Mouse (Mus musculus) kidney, adult 2 months (tissue): ENCODE data around the gene Ern1. TPM values are rescaled to one million over a fixed set of nuclear protein-coding genes. Genes with fewer than 3 reads are reported as not detected.
A peak's percentile ranks its signal among the peaks of the same experiment; 100 is the strongest.
"Not testable (repeated sequence)": the region's sequence is repeated elsewhere in the genome, so short reads cannot be mapped to it uniquely, and the experiment has no call there.

Source experiments
- DNase-seq: peaks from one replicate; pipeline ENCODE4 v3.0.0; 2021
- H3K27ac ChIP-seq: fragments of 200-500 bp; 2 replicates; pipeline ENCODE4 v1.5.1; 2012; ENCODE audit warnings: low read depth, low read length, control low read depth, inconsistent platforms; ENCODE audit not compliant: insufficient read depth
- H3K27me3 ChIP-seq: fragments of 200-500 bp; replicated peaks from 2 replicates; pipeline ENCODE4 v1.6.1; 2012; ENCODE audit warnings: mild to moderate bottlenecking, moderate library complexity, low read length, inconsistent platforms; ENCODE audit not compliant: control insufficient read depth, insufficient read depth
- H3K36me3 ChIP-seq: fragments of 200-500 bp; 2 replicates; pipeline ENCODE4 v1.6.1; 2012; ENCODE audit warnings: mild to moderate bottlenecking, moderate library complexity, low read length, inconsistent platforms; ENCODE audit not compliant: control insufficient read depth, insufficient read depth
- H3K4me1 ChIP-seq: fragments of 200-500 bp; 2 replicates; pipeline ENCODE4 v1.6.1; 2011; ENCODE audit warnings: low read length; ENCODE audit not compliant: control insufficient read depth, insufficient read depth
- H3K4me3 ChIP-seq: fragments of 200-500 bp; 2 replicates; pipeline ENCODE4 v1.5.1; 2011; ENCODE audit warnings: mild to moderate bottlenecking, low read depth, low read length, control low read depth; ENCODE audit not compliant: insufficient read depth
- CTCF ChIP-seq: fragments of 200-500 bp; conservative IDR thresholded peaks from 2 replicates; pipeline ENCODE4 v1.5.1; 2011; ENCODE audit warnings: low read depth, mild to moderate bottlenecking, control low read depth, low read length, moderate library complexity, mixed read lengths; ENCODE audit not compliant: insufficient read depth, insufficient read length
- POLR2A ChIP-seq: fragments of 200-500 bp; IDR thresholded peaks from one replicate; pipeline ENCODE4 v1.6.1; 2011; ENCODE audit warnings: low read depth, low read length, control low read depth
- WGBS: fragments of 180-500 bp; shearing (Covaris S2); methylation state at CpG from one replicate; pipeline ENCODE4 v1.1.7; 2018; 5-methylcytosine and 5-hydroxymethylcytosine counted together
- polyA plus RNA-seq: library from polyadenylated mRNA; depleted of rRNA; stranded (reverse); fragments of >200 nt; gene quantifications from 2 replicates; pipeline ENCODE4 v1.2.3, GENCODE M21; 2012

Ern1 gene
- polyA plus RNA-seq, 1 experiment = 12.6 TPM

DNA sequence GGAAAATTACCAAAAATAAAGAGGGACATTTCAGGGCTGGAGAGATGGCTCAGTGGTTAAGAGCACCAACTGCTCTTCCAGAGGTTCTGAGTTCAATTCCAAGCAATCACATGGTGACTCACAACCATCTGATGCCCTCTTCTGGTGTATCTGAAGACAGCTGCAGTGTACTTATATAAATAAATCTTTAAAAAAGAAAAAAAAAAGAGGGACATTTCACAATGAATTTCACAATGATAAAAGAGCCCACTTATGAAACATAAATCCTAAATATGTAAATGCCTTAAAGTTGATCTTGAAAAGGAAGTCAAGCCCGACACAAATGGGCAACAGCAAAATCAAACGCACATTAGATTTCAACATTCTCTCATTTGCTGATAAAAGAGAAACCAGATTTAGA lies 10.3 kb upstream of the Ern1 start:
- no peaks in the 10 kb centered on the region; the same call in 1 of the 2 replicates for H3K4me1 ChIP-seq
- H3K4me3 ChIP-seq = no peak overlapping the region
- H3K27me3 ChIP-seq = no peaks in the 10 kb centered on the region
- no peak for DNase-seq
- no peak overlapping the region for H3K27ac ChIP-seq
- H3K36me3 ChIP-seq = no peaks in the 10 kb centered on the region
- WGBS = 82% methylated on average over 2 of the region's 2 CpGs
- TF ChIP-seq POLR2A (no peak), CTCF (no peak)

DNA sequence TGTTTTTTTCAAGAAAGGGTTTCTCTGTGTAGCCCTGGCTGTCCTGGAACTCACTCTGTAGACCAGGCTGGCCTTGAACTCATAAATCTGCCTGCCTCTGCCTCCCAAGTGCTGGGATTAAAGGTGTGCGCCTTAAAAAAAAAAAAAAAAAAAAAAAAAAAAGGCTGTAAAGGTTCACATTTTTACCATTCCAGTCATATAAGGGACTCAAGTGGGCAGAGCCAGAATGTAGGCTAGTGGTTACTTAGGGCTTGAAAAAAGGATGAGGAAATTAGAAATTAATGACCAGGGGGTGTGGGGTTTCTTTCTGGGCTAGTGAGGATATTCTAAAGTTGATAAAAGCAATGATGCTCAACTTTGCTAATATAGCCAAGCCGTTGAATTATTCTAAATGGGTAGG lies 9.4 kb upstream of the Ern1 start:
- H3K27ac ChIP-seq, DNase-seq, H3K4me1 ChIP-seq, H3K36me3 ChIP-seq, H3K27me3 ChIP-seq, H3K4me3 ChIP-seq: not testable (repeated sequence)
- WGBS = 92% methylated on average over 2 of the region's 2 CpGs

GRCm38 (mm10) chr11:106492984-106493669 lies 5.5 kb upstream of the Ern1 start:
- no peaks in the 10 kb centered on the region for H3K27me3 ChIP-seq
- H3K27ac ChIP-seq = no peak overlapping the region
- TF ChIP-seq POLR2A = no peak
- TF ChIP-seq CTCF = no peak
- DNase-seq = no peak
- no peaks in the 10 kb centered on the region; the same call in 1 of the 2 replicates for H3K4me1 ChIP-seq
- H3K4me3 ChIP-seq = no peak overlapping the region
- no peaks in the 10 kb centered on the region for H3K36me3 ChIP-seq
- 82% methylated on average over 7 of the region's 7 CpGs for WGBS

DNA sequence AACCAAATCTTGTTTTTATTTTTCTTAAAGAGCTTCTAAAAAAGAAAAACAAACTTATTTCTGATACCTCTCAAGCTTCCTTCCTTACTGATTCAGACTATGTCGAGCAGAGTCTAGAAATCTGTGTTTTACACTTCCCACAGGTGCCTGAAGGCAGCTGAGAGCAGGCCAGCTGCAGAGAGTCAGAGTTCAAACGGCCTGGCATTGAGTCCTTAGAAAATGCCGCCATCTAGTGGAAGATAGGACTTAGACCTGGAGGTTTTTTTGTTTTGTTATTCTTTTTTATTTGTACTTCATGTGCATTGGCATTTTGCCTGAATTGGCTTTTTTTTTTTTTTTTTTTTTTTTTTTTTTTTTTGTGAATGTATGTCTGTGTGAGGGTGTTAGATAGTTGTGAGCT lies 3.7 kb upstream of the Ern1 start:
- WGBS = 0% methylated on average over 3 of the region's 3 CpGs

GRCm38 (mm10) chr11:106490600-106490999 lies 2.9 kb upstream of the Ern1 start:
- WGBS = 85% methylated on average over 6 of the region's 6 CpGs
- not testable (repeated sequence) for H3K36me3 ChIP-seq, H3K4me3 ChIP-seq, H3K4me1 ChIP-seq, DNase-seq, H3K27ac ChIP-seq, H3K27me3 ChIP-seq

More for the DNA sequence above, 3.7 kb upstream of the Ern1 start:
- H3K4me3 ChIP-seq = no peak overlapping the region
- DNase-seq = peak; percentile 89
- no peaks in the 10 kb centered on the region for H3K27me3 ChIP-seq
- no peaks in the 10 kb centered on the region for H3K36me3 ChIP-seq
- H3K27ac ChIP-seq = no peak overlapping the region
- TF ChIP-seq CTCF (peak; percentile 75), POLR2A (no peak)
- H3K4me1 ChIP-seq = no peaks in the 10 kb centered on the region; the same call in 1 of the 2 replicates

- Histone ChIP-seq H3K27me3 (no peaks in the 10 kb centered on the region), H3K4me3 (no peak overlapping the region), H3K27ac (no peak overlapping the region), H3K36me3 (no peaks in the 10 kb centered on the region), H3K4me1 (peaks cover 2% of the 10 kb centered on the region; the same call in 1 of the 2 replicates)
- no peak for DNase-seq
- TF ChIP-seq POLR2A (no peak), CTCF (no peak)
- 69% methylated on average over 10 of the region's 10 CpGs for WGBS
Observed at GRCm38 (mm10) chr11:106490057-106490456, 2.4 kb upstream of the Ern1 start.

- WGBS = 66% methylated on average over 7 of the region's 7 CpGs
- no peaks in the 10 kb centered on the region for H3K36me3 ChIP-seq
- H3K4me1 ChIP-seq = peaks cover 2% of the 10 kb centered on the region; the same call in 1 of the 2 replicates
- DNase-seq = no peak
- no peak overlapping the region for H3K4me3 ChIP-seq
- H3K27ac ChIP-seq = no peak overlapping the region
- H3K27me3 ChIP-seq = no peaks in the 10 kb centered on the region
- TF ChIP-seq CTCF (no peak), POLR2A (no peak)
Observed at GRCm38 (mm10) chr11:106489036-106489693, 1.5 kb upstream of the Ern1 start.
